Mouse (Mus musculus) kidney, adult 18-20 months (tissue): ENCODE measurements around the gene Chd1.

Experiments
- DNase-seq: peaks from one replicate; pipeline ENCODE4 v3.0.0; 2021

The Chd1 gene

GRCm38 (mm10) chr17:15812136-15812778 is 107.5 kb downstream of the Chd1 start:
- no peak for DNase-seq

GRCm38 (mm10) chr17:15813658-15814212 is 109.0 kb downstream of the Chd1 start:
- DNase-seq, result no peak

- DNase-seq, result no peak
Measured at GRCm38 (mm10) chr17:15815312-15816018, 110.7 kb downstream of the Chd1 start.

- no peak for DNase-seq
Measured at GRCm38 (mm10) chr17:15816379-15817095, 111.8 kb downstream of the Chd1 start.

- DNase-seq, result no peak
Measured at GRCm38 (mm10) chr17:15817096-15817450, 112.3 kb downstream of the Chd1 start.

- DNase-seq, result no peak
Measured at GRCm38 (mm10) chr17:15817634-15818033, 112.9 kb downstream of the Chd1 start.

GRCm38 (mm10) chr17:15818372-15818771 is 113.6 kb downstream of the Chd1 start:
- no peak for DNase-seq

- DNase-seq, result no peak
Measured at GRCm38 (mm10) chr17:15820146-15820545, 115.4 kb downstream of the Chd1 start.

GRCm38 (mm10) chr17:15820761-15821160 is 116.0 kb downstream of the Chd1 start:
- DNase-seq, result no peak

- DNase-seq, result no peak
Measured at GRCm38 (mm10) chr17:15821706-15822105, 116.9 kb downstream of the Chd1 start.
